Mouse (Mus musculus) kidney, embryonic 14.5 days (tissue): Measurements from ENCODE around the gene Psmc4. TPM values are rescaled to one million over a fixed set of nuclear protein-coding genes. Genes with fewer than 3 reads are reported as not detected.

Experiments used
- ATAC-seq: fragments of 200-750 bp; cut with Nextera tagmentation; 2 replicates; pipeline ENCODE4 v1.8.0; 2017; ENCODE audit warnings: moderate number of reproducible peaks, mild to moderate bottlenecking, moderate TSS enrichment, moderate library complexity; ENCODE audit not compliant: low FRiP score, low TSS enrichment
- H3K27ac ChIP-seq: fragments of 300-500 bp; sonication (generic); 2 replicates; pipeline ENCODE4 v1.5.1; 2014; ENCODE audit warnings: low read depth, mild to moderate bottlenecking, low read length, moderate library complexity, mixed read lengths
- H3K27me3 ChIP-seq: fragments of 300-500 bp; sonication (generic); 2 replicates; pipeline ENCODE4 v1.6.1; 2014; ENCODE audit warnings: mild to moderate bottlenecking, low read length; ENCODE audit not compliant: control insufficient read depth, insufficient read depth
- H3K36me3 ChIP-seq: fragments of 300-500 bp; sonication (generic); 2 replicates; pipeline ENCODE4 v1.6.1; 2014; ENCODE audit warnings: low read length, mixed read lengths; ENCODE audit not compliant: control insufficient read depth, insufficient read depth
- H3K4me1 ChIP-seq: fragments of 300-500 bp; sonication (generic); 2 replicates; pipeline ENCODE4 v1.6.1; 2014; ENCODE audit warnings: low read length, mixed read lengths; ENCODE audit not compliant: control insufficient read depth, insufficient read depth
- H3K4me2 ChIP-seq: fragments of 300-500 bp; sonication (generic); replicated peaks from 2 replicates; pipeline ENCODE4 v1.6.1; 2014; ENCODE audit warnings: low read depth, mild to moderate bottlenecking, low read length
- H3K4me3 ChIP-seq: fragments of 300-500 bp; sonication (generic); 2 replicates; pipeline ENCODE4 v1.5.1; 2014; ENCODE audit warnings: mild to moderate bottlenecking, low read length
- H3K9ac ChIP-seq: fragments of 300-500 bp; sonication (generic); 2 replicates; pipeline ENCODE4 v1.6.1; 2014; ENCODE audit warnings: low read depth, mild to moderate bottlenecking, low read length, moderate library complexity
- H3K9me3 ChIP-seq: fragments of 300-500 bp; sonication (generic); 2 replicates; pipeline ENCODE4 v1.6.1; 2016; ENCODE audit warnings: low read length; ENCODE audit not compliant: control insufficient read depth
- WGBS: fragments of 180-500 bp; shearing (Covaris S2); extraction: QIAGEN DNeasy Blood & Tissue Kit; methylation state at CpG from one replicate; pipeline ENCODE4 v1.1.7; 2014; 5-methylcytosine and 5-hydroxymethylcytosine counted together
- polyA plus RNA-seq: library from polyadenylated mRNA; unstranded; fragments of >200 nt; fragmentation: Nextera tagmentation; extraction: Ambion mirVana; gene quantifications from 2 replicates; pipeline ENCODE4 v1.2.1, GENCODE M21; 2014

Psmc4 gene
- 301 and 321 TPM in 2 replicates for polyA plus RNA-seq

- H3K27ac ChIP-seq, result no peak within 1 kb of the TSS
- under 1% methylated on average over 52 of the region's 52 CpGs for WGBS
- peaks cover 40% of the 10 kb centered on the region for H3K36me3 ChIP-seq
- H3K4me2 ChIP-seq, result peak within 1 kb of the TSS; percentile 67
- no peaks in the 10 kb centered on the region for H3K27me3 ChIP-seq
- H3K9me3 ChIP-seq, result no peaks in the 10 kb centered on the region
- peak; percentile 97 for ATAC-seq
- 0 out of 2 replicates have a peak, but pooled peaks cover 4% of the 10 kb centered on the region for H3K4me1 ChIP-seq
- H3K9ac ChIP-seq, result peak within 1 kb of the TSS; percentile 88
- H3K4me3 ChIP-seq, result peak within 1 kb of the TSS; percentile 93
Observed at GRCm38 (mm10) chr7:28049476-28050409, at the start of gene Psmc4. Psmc4 (minus strand) TSS chr7:28050101.

- Histone ChIP-seq H3K9ac (no peak overlapping the region), H3K4me3 (no peak overlapping the region), H3K4me2 (no peak overlapping the region), H3K27ac (no peak overlapping the region), H3K9me3 (no peaks in the 10 kb centered on the region; the same call in 1 of the 2 replicates), H3K36me3 (no peaks in the 10 kb centered on the region), H3K4me1 (no peaks in the 10 kb centered on the region), H3K27me3 (no peaks in the 10 kb centered on the region)
- WGBS, result 92% methylated on average over 16 of the region's 16 CpGs
- ATAC-seq, result no peak
Observed at GRCm38 (mm10) chr7:28099101-28099500, 49.2 kb upstream of the Psmc4 start.

- Histone ChIP-seq H3K4me1 (no peaks in the 10 kb centered on the region), H3K36me3 (no peaks in the 10 kb centered on the region), H3K27me3 (no peaks in the 10 kb centered on the region), H3K4me2 (no peak overlapping the region), H3K9me3 (no peaks in the 10 kb centered on the region), H3K4me3 (no peak overlapping the region), H3K27ac (no peak overlapping the region), H3K9ac (no peak overlapping the region)
- 23% methylated on average over 11 of the region's 11 CpGs for WGBS
- ATAC-seq, result no peak
Observed at GRCm38 (mm10) chr7:28093541-28093940, 43.6 kb upstream of the Psmc4 start.

GRCm38 (mm10) chr7:28086236-28086635 is 36.3 kb upstream of the Psmc4 start:
- Histone ChIP-seq H3K4me2 (no peak overlapping the region), H3K4me1 (no peaks in the 10 kb centered on the region), H3K27ac (no peak overlapping the region), H3K27me3 (no peaks in the 10 kb centered on the region), H3K36me3 (no peaks in the 10 kb centered on the region), H3K9ac (no peak overlapping the region), H3K4me3 (no peak overlapping the region), H3K9me3 (no peaks in the 10 kb centered on the region)
- ATAC-seq, result no peak
- WGBS, result 85% methylated on average over 16 of the region's 16 CpGs

- Histone ChIP-seq H3K4me3 (no peak overlapping the region), H3K36me3 (no peaks in the 10 kb centered on the region), H3K4me2 (no peak overlapping the region), H3K4me1 (no peaks in the 10 kb centered on the region), H3K9me3 (no peaks in the 10 kb centered on the region), H3K27me3 (no peaks in the 10 kb centered on the region), H3K9ac (no peak overlapping the region), H3K27ac (no peak overlapping the region)
- WGBS, result 64% methylated on average over 7 of the region's 7 CpGs
- no peak for ATAC-seq
Observed at GRCm38 (mm10) chr7:28084215-28084614, 34.3 kb upstream of the Psmc4 start.

- 79% methylated on average over 21 of the region's 21 CpGs for WGBS
- H3K36me3 ChIP-seq, result no peaks in the 10 kb centered on the region
- H3K27me3 ChIP-seq, result no peaks in the 10 kb centered on the region
- no peak within 1 kb of the TSS for H3K4me3 ChIP-seq
- H3K4me2 ChIP-seq, result no peak within 1 kb of the TSS
- no peaks in the 10 kb centered on the region for H3K9me3 ChIP-seq
- H3K27ac ChIP-seq, result no peak within 1 kb of the TSS
- no peak for ATAC-seq
- no peak within 1 kb of the TSS for H3K9ac ChIP-seq
- no peaks in the 10 kb centered on the region for H3K4me1 ChIP-seq
Observed at GRCm38 (mm10) chr7:28070531-28071298, 20.8 kb upstream of the Psmc4 start, which contains the start of gene Fcgbp. Fcgbp (plus strand) TSS chr7:28071236.

- H3K4me3 ChIP-seq, result no peak overlapping the region
- no peak for ATAC-seq
- H3K27ac ChIP-seq, result no peak overlapping the region
- no peaks in the 10 kb centered on the region for H3K4me1 ChIP-seq
- WGBS, result 62% methylated on average over 3 of the region's 3 CpGs
- H3K9ac ChIP-seq, result no peak overlapping the region
- no peak overlapping the region for H3K4me2 ChIP-seq
- no peaks in the 10 kb centered on the region for H3K27me3 ChIP-seq
- no peaks in the 10 kb centered on the region for H3K36me3 ChIP-seq
- no peaks in the 10 kb centered on the region for H3K9me3 ChIP-seq
Observed at GRCm38 (mm10) chr7:28069546-28070172, 19.8 kb upstream of the Psmc4 start.

GRCm38 (mm10) chr7:28068661-28069060 is 18.8 kb upstream of the Psmc4 start:
- Histone ChIP-seq H3K27me3 (no peaks in the 10 kb centered on the region; the same call in 1 of the 2 replicates), H3K4me2 (no peak overlapping the region), H3K4me1 (no peaks in the 10 kb centered on the region), H3K4me3 (no peak overlapping the region), H3K9me3 (no peaks in the 10 kb centered on the region), H3K27ac (no peak overlapping the region), H3K36me3 (no peaks in the 10 kb centered on the region), H3K9ac (no peak overlapping the region)
- WGBS, result 80% methylated on average over 3 of the region's 3 CpGs
- ATAC-seq, result no peak
